Mouse (Mus musculus): Measurements from ENCODE around the gene Isca2. TPM values are rescaled to one million over a fixed set of nuclear protein-coding genes. Genes with fewer than 3 reads are reported as not detected.

Gene Isca2
- total RNA-seq, 2 experiments from 2014 or later, result 48.4 to 50.9 TPM

DNA sequence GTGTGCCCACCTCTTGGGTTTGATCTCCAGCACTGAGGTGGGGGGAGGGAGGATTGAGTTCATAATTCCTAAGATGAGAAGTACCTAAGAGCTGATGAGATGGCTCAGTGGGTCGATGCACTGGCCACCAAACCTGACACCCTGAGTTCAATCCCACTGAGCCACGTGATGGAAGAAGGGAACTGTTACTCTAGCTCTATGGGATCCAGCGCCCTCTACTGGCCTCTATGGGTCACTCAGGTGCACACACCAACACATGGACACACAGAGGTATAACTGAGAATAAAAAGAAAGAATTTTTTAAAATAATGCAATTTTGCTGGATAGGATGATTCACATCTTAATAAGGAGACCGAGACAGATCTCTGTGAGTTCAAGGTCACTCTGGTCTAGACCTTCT lies 45.4 kb downstream of the Isca2 start:
- DNase-seq, result no peak

DNA sequence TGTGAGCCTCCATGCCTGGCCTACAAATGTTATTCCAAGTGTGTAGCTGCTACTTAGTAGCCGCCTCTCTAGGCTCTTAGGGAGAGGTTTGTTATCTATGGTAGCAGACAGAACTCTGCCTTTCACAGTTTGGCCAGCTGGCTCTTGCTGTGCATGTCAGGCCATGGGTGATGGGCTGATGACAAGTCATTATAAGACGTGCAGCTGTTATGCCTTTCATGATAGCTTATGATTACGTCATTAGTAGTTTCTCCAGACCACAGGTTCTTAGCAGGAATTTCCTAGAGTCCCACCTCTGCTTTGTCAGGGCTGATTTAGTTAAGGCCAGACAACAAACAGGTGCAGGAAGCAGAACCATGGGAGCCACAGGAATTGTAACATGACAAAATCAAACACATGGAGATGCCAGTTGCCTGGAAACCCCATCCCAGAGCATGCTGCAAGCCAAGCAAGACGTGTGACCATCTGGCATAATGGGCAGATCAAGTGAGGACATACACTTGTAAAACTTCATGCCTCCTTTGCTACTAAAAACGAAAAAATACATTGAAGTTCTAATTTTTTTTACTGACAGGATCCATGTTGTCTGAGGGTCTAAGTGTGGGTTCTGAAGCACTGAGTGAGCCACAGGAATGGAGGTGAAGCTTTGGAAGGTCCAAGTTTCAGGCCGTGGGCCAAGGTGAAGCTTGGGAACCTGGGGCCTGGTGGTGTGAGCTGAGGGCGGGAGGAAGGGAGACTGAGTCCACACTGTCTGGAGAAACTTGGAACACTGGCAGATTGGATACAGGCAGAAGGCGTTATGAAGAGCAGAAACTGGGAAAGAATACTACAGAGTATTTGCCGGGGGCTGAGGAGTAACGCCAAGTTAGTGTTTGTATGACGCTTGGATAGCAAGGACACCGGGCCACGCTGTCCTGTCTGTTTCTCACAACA lies 46.5 kb downstream of the Isca2 start:
- no peak for DNase-seq

DNA sequence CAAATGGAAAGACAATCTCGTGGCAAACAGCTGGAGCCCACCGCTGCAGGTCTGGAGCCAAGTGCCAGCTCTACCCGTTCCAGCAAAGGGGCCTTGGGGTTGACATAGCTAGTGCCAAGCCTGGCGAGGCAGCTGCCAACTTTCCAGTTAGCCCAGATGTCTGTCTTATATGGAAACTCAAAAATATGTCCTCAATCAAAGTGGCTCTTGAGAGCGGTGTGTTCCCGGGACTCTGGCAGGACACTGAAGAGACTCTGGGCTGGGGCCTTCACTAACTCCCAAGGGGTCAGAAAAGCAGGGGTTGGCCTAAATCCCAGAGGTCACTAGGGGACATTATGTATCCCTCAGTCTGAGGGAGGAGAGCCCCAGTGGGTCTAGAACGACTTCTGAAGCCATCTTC lies 50.5 kb downstream of the Isca2 start:
- DNase-seq, result no peak

DNA sequence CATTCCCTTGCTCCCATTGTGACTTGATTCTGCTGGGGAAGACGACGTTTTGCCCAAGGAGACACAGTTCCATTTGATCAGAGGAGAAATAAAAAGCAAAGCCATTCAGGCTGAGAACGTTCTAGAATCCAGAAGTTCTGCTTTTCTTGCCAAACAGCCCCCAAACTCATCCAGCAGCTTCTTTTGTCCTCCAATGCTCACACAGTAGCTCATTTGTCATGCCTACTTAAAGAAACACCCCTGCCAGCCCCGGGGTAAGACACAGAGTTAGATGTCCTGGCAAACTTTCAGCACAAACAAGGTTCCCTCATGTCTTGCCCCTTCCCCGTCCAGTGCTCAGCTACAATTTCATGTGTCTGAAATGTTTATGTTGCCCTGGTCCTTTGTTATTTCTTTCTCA lies 51.2 kb downstream of the Isca2 start:
- no peak for DNase-seq

Other genes starting within 250 kb of the Isca2 start
- gene Vsx2, start 203.5 kb upstream of the Isca2 start, total RNA-seq (2021), result under 1 TPM in 1 of 2 experiments, not detected in 1; 0.07 TPM
- 1 to 10 TPM; 4.4 to 5.2 TPM for gene Abcd4, start 155.8 kb upstream of the Isca2 start, total RNA-seq (2021)
- gene Vrtn, start 132.2 kb upstream of the Isca2 start, total RNA-seq (2021), result not detected
- gene Syndig1l, start 74.4 kb upstream of the Isca2 start, total RNA-seq (2021), result not detected
- gene Npc2, start 99 bp upstream of the Isca2 start, total RNA-seq (2021), result 10 to 100 TPM; 23.5 to 32.7 TPM
- 1 to 10 TPM; 1.9 to 2.5 TPM for gene Ltbp2, start 103.3 kb downstream of the Isca2 start, total RNA-seq (2021)
- 10 to 100 TPM; 37.5 to 37.6 TPM for gene Fcf1, start 197.6 kb downstream of the Isca2 start, total RNA-seq (2021)
- 10 to 100 TPM; 20.8 to 23.4 TPM for gene Arel1, start 197.6 kb downstream of the Isca2 start, total RNA-seq (2021)
- 10 to 100 TPM; 20.4 to 27.7 TPM for gene Ylpm1, start 223.1 kb downstream of the Isca2 start, total RNA-seq (2021)

All from gastrocnemius, postnatal 10 days (tissue).